Mouse (Mus musculus) thymus, adult 2 months (tissue): ENCODE measurements around the gene Scarf1.

Source experiments
- CTCF ChIP-seq: fragments of 200-500 bp; IDR thresholded peaks from 2 replicates; pipeline ENCODE4 v1.5.1; 2012; ENCODE audit warnings: mild to moderate bottlenecking, control low read depth, low read length, moderate library complexity, borderline replicate concordance; ENCODE audit not compliant: control insufficient read depth, poor library complexity, insufficient read depth; ENCODE audit errors: extremely low read depth
- POLR2A ChIP-seq: fragments of 200-500 bp; IDR thresholded peaks from 2 replicates; pipeline ENCODE4 v1.6.1; 2012; ENCODE audit warnings: mild to moderate bottlenecking, low read length, control low read depth, moderate library complexity; ENCODE audit not compliant: control insufficient read depth, poor library complexity, insufficient read depth; ENCODE audit errors: extremely low read depth

DNA sequence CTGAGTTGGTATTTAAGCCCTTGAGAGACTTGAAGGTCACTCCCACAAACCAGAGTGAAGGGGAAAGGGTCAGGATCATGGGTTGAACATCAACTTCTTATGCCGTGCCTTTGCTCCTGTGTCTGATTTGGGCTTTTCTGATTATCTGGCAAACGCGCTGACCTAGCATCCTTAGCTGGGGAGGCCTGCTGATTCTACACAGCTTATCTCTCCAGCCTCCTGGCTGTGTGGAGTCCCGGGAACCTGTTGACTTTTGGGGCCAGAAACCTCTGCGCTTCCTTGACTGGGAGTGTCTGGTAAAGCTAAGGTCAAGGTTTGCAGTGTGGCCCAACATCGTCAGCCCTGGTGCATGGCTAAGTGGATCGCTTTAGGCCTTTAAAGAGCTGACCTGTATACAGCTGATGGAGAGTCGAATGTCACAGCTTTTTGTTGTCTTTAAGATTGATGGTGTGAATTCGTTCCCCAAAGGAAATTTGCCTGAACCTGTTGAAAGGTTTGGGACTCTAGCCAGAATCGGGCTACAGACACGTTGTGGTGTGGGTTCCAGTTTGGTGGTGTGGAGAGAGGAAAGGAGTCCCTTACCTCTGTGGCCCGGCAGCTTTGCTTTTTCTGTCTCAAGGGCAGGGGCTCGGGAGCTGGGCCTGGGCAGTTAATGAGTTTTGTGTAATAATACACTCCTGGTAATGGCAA lies 21.9 kb downstream of the Scarf1 start:
- TF ChIP-seq CTCF: no peak
- TF ChIP-seq POLR2A: no peak
